Mouse (Mus musculus) midbrain, embryonic 16.5 days (tissue): ENCODE measurements around the gene Prkci. TPM values are rescaled to one million over a fixed set of nuclear protein-coding genes. Genes with fewer than 3 reads are reported as not detected.

Experiments
- microRNA-seq: library from miRNA; unstranded; fragments of <30 nt; microRNA quantifications from one replicate; pipeline ENCODE4, GENCODE M21; 2017
- polyA plus RNA-seq: library from polyadenylated mRNA; unstranded; fragments of >200 nt; fragmentation: Nextera tagmentation; extraction: Ambion mirVana; gene quantifications from 2 replicates; pipeline ENCODE4 v1.2.1, GENCODE M21; 2015

Prkci gene
- polyA plus RNA-seq, 1 experiment from 2014 or later, result 25.5 TPM

Small RNA genes lying within 50 kb of the gene (microRNA-seq; reads per million reads assigned to microRNA genes)
- gene Mir7008, result 0.86 reads per million

Other genes starting within 250 kb of the Prkci start
- gene Samd7, start 249.5 kb upstream of the Prkci start, polyA plus RNA-seq, result 0.05 and 0.12 TPM in 2 replicates
- gene Sec62, start 202.9 kb upstream of the Prkci start, polyA plus RNA-seq, result 82.8 and 83.6 TPM in 2 replicates
- 1.1 and 1.2 TPM in 2 replicates for gene Gpr160, start 139.8 kb upstream of the Prkci start, polyA plus RNA-seq
- 7.8 and 7.9 TPM in 2 replicates for gene Phc3, start 26.3 kb upstream of the Prkci start, polyA plus RNA-seq
- gene Skil, start 99.3 kb downstream of the Prkci start, polyA plus RNA-seq, result 29.9 and 32.4 TPM in 2 replicates
- gene Cldn11, start 154.2 kb downstream of the Prkci start, polyA plus RNA-seq, result 37.3 and 41.4 TPM in 2 replicates